Mouse (Mus musculus) forebrain, embryonic 13.5 days (tissue): ENCODE data around the gene Gm20854. TPM values are rescaled to one million over a fixed set of nuclear protein-coding genes. Genes with fewer than 3 reads are reported as not detected.
"Not testable (repeated sequence)": the region's sequence is repeated elsewhere in the genome, so short reads cannot be mapped to it uniquely, and the experiment has no call there.

Source experiments
- ATAC-seq: fragments of 200-750 bp; cut with Nextera tagmentation; 2 replicates; pipeline ENCODE4 v1.8.0; 2017
- H3K27ac ChIP-seq: fragments of 300-500 bp; sonication (generic); 2 replicates; pipeline ENCODE4 v1.5.1; 2015; ENCODE audit warnings: inconsistent platforms, mild to moderate bottlenecking, moderate library complexity
- H3K27me3 ChIP-seq: fragments of 300-500 bp; sonication (generic); 2 replicates; pipeline ENCODE4 v1.6.1; 2015; ENCODE audit warnings: mild to moderate bottlenecking, inconsistent platforms
- H3K36me3 ChIP-seq: fragments of 300-500 bp; sonication (generic); 2 replicates; pipeline ENCODE4 v1.6.1; 2015; ENCODE audit warnings: mild to moderate bottlenecking, inconsistent platforms; ENCODE audit not compliant: poor library complexity, severe bottlenecking
- H3K4me1 ChIP-seq: fragments of 300-500 bp; sonication (generic); 2 replicates; pipeline ENCODE4 v1.6.1; 2015; ENCODE audit warnings: inconsistent platforms
- H3K4me2 ChIP-seq: fragments of 300-500 bp; sonication (generic); 2 replicates; pipeline ENCODE4 v1.6.1; 2015; ENCODE audit warnings: inconsistent platforms, mild to moderate bottlenecking, moderate library complexity
- H3K4me3 ChIP-seq: fragments of 300-500 bp; sonication (generic); 2 replicates; pipeline ENCODE4 v1.5.1; 2015; ENCODE audit warnings: mild to moderate bottlenecking, inconsistent platforms
- H3K9ac ChIP-seq: fragments of 300-500 bp; sonication (generic); 2 replicates; pipeline ENCODE4 v1.6.1; 2015; ENCODE audit warnings: mild to moderate bottlenecking, inconsistent platforms
- H3K9me3 ChIP-seq: fragments of 300-500 bp; sonication (generic); replicated peaks from 2 replicates; pipeline ENCODE4 v1.6.1; 2016; ENCODE audit warnings: inconsistent platforms
- WGBS: fragments of 180-500 bp; shearing (Covaris S2); methylation state at CpG from one replicate; pipeline ENCODE4 v1.1.7; 2015; 5-methylcytosine and 5-hydroxymethylcytosine counted together
- polyA plus RNA-seq: library from polyadenylated mRNA; unstranded; fragments of >200 nt; fragmentation: Nextera tagmentation; extraction: Ambion mirVana; gene quantifications from 2 replicates; pipeline ENCODE4 v1.2.1, GENCODE M21; 2015

Gene Gm20854
- polyA plus RNA-seq: not detected in 2 replicates

GRCm38 (mm10) chrY:85530808-85531207, at the start of gene Gm20854:
Gene Gm20854 (minus strand): TSS chrY:85530908.
- ATAC-seq, H3K9me3 ChIP-seq, H3K27me3 ChIP-seq, H3K36me3 ChIP-seq, H3K4me1 ChIP-seq, H3K27ac ChIP-seq, H3K4me3 ChIP-seq, H3K9ac ChIP-seq, H3K4me2 ChIP-seq: not testable (repeated sequence)
- WGBS: no CpG with 5 or more reads among the region's 6 CpGs
